Mouse (Mus musculus) mouse trophoblast stem cell (cell line): ENCODE data around the gene Csdc2.

Experiments used
- in situ Hi-C, 2 experiments: fragments of 300-500 bp; cut with MseI, MboI; formaldehyde crosslinking; loops; 2 replicates in 1 of 2; 3 replicates in 1 of 2; pipeline ENCODE4 v1.15.1; 2025

Gene Csdc2

DNA sequence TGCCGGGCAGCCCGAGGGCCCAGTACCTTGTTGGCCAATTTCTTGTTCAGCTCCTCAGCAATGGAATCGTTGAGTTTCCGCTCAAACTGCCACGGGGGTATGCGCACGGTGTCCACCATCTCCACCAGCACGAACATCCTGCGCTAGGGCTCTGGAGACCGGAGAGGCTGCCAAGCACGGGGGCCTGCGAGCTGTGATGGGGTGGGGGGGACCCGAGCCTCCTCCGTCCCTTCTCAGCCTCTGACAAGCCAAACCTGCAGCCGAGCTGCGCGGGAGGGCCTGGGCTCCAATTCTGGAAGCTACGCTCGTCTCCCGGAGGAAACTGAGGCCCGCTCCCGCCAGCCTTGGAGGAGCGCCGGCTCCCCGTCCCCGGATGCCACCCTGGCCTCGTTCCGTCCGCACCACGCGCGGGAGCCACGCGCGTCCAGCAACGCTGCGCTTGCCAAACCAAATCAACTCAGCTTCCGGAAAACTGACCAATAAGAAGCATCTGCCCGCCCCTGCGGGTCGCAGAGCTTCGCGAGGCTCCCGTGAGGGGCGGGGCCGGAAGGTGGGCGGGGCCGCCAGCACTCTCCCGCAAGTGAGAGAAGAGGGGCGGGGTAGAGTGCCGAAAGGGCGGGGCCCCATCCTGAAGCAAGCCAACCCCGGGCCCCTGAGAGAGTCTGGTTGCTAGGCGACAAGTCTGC is 10.7 kb upstream of the Csdc2 start, which contains the start of gene Polr3h:
Polr3h (minus strand) TSS at position 481 of the 686 bp plus-strand sequence.
- in situ Hi-C loops, result no loop called here

DNA sequence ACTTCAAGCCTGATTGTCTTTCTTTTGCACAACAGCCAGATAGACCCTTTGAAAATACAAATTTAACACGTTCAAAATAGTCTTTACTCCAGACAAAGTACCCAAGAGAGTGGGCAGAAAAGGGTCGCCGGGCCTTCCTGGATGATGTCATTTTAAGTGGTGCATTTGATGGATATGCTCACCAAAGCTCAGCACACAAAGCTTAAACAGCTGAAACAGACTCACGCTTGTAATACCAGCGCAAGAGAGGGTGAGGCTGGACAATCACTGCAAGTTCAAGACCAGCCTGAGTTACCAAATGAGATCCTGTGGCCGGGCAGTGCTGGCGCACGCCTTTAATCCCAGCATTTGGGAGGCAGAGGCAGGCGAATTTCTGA is 10.1 kb upstream of the Csdc2 start:
- in situ Hi-C loops, result no loop called here

DNA sequence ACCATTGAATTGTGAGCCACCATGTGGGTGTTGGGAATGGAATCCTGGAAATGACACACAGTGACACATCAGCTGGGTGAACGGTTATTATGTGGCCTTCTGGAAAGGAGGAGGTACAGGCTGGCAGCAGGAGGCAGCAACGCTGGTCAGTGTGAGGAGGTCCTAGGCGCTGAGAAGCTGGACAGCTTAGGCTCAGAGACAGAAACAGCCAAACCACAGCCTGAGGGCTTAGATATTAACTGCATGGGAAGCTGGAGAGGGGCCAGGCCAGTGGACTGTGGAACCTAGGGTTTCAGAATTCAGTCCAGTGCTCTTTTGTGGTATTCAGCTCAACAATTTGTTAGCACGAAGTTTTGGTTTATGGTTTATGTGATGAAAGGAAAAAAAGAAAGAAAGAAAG is 8.8 kb upstream of the Csdc2 start:
- in situ Hi-C loops, result no loop called here

DNA sequence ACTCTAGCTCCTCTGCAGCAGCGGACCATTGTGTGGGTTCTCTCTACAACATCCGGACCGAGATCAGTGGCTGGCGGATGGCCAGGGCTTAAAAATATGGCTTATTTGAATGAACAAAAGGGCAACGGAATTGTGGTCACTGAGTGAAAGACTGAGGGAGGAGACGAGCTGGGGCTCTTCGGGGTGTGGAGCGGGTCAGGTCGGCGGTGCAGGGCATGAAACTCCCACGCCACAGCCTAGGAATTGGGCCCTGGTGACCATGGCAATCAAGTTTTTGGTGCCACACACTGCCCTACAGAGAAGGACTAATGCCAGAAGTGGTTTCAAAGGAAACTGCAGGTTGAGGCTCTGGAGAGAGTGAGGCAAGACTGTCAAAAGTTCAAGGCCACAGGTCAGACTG is 8.3 kb upstream of the Csdc2 start:
- in situ Hi-C loops, result no loop called here

DNA sequence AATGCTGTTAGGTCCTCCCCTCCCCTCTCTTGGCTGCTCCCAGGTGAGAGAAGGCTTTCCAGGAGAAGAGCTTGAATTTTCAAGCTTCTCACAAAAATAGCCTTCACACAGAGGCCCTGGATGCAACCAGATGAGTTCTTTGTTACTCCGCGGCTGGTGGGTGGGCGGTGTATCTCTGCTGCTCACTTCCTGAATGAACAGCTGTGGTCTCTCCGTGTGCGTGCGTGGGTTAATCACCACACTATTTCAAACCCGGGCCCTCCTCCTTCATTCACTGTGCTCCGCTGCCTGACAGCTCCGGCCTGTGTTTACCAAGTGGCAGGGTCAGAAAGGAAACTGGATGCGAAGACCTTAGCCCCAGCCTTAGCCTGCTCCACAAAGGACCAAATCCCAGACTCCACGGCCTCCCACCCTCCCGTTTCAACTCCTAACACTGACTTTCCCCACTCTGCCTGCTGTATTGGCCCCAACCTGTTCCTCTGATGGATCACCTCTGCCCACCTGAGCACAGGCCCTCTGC is 3.5 kb upstream of the Csdc2 start:
- in situ Hi-C loops, result no loop called here

DNA sequence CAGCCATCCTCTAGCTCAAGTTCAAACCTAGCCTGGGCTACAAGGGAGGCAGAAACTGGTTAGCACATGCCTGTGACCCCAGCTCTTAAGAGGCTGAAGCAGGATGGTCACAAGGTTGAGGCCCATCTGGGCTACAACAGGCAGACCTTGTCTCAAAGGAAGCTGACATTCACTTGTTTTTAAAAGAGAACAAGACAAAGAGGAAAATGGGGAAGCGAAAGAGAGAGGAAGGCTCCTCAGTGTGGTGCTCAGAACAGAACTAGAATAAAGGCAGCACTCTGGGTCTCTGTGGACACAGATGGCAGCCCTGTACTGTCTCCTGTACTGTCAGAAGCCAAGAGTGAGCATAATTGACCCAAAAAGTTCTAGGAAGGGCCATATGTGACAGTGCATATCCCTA is 2.6 kb upstream of the Csdc2 start:
- in situ Hi-C loops, result no loop called here

DNA sequence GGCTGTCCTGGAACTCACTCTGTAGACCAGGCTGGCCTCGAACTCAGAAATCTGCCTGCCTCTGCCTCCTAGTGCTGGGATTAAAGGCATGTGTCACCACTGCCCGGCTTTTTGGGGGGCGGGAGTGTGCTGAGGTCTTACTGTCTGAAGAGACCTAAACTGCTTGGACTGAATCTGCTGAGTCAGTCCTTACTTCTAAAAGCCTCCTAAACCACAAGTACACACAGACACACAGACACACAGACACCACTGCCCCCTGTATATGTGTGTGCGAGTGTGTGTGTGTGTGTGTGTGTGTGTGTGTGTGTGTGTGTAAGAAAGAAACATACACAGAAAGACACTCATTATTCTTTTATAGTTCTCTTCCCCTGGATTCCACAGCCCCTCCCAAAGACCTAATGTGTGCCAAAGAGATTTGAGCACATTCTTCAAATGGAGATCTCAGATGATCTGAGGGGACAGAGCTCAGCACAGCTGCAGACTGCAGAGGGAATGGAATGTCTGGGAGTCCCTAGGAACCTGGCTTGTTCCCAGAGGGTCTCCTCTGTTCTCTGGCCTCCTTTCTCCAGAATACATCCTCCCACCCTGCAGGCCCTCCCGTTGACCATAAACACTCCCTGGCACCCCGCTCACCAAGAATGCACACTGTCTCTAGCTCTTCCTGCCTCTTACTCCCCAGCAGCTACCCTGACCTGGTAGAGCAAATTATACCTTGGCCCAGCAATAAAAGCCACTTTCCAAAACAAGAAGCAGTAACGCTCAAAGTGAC is 506 bp upstream of the Csdc2 start:
- in situ Hi-C loops, result no loop called here

DNA sequence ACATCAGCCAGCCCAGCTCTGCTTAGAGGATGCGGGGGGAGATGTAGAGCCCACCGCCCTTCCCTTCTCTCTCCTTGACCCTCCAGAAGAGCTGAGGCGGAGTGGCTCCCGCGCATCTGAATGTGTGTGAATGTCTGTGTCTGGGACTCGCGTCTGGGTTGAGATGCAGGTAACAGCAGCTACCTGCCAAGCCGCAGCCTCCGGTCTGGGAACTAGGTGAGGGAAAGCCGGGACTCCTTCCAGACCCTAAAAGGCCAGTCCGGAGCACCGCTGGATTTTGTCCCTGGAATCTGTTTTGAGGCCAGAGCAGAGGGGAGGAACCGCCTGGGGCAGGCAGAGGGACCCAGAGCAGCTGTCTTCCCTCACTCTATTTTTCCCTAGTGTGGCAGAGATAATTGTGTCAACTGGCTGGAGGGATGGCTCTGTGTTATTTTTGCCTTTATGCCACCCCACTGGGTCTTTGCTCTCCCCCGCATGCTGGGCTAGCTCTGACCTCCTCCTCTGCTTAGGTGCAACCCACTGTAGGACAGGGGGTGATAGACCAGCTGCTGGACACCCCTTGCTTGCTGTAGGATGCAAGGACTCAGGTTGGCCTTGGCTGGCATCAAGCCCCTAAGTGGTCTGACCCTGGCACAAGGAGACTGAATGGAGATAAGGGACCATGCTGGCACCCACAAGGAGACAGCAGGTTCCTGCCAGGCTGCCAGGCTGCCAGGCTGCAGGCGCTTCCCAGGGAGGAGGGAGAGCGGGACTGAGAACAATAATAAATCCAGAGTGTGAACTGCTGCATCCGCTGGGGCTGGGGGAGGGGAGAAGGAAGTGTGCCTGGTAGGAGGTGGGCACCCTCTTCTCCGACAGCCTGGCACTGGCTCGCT is 776 bp downstream of the Csdc2 start:
- in situ Hi-C loops, result no loop called here

DNA sequence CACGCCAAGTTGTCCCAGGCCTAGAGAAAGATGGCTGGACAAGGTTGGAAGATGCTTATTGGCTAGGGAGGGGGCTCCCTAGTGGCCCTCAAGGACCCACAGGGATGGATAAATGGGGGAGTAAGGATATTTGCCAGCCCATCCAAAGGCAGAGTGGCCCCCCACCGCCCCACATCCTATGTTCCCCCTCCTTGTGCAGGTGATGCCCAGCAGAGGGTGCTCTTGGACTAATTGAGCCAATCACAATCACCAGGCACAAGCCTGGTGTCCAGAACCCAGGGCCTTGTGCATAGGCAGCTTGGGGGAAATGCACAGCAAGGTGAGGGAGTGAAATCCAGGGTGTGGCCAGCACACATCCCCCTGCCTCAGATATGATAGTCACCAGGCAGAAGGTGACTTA is 1.7 kb downstream of the Csdc2 start:
- in situ Hi-C loops, result no loop called here

DNA sequence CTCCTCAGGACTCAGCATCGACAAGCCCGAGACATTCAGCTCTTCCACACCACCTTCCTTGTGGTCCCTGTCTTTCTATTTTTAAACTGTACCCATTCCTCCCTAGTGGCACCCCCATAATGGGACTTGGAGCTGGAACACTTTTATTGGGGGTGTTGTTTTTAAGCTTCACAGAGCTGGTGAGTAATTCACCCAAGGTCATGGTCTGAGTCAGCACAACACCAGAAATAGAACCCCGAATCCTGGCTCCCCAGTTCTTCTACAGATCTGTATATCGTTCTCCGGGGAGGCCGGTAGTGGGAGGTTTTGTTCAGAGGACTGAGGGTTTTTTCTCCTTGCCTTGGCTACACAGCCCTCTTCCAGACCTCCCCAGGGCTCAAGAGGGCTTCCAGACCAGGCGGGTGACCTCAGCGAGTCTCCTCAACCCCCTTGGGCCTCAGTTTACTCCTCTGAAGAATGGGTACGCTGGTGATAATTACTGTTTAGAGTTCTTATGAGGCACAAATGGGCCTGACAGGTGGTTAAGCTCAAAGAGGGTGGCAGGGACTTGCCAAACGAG is 2.7 kb downstream of the Csdc2 start:
- in situ Hi-C loops, result no loop called here

DNA sequence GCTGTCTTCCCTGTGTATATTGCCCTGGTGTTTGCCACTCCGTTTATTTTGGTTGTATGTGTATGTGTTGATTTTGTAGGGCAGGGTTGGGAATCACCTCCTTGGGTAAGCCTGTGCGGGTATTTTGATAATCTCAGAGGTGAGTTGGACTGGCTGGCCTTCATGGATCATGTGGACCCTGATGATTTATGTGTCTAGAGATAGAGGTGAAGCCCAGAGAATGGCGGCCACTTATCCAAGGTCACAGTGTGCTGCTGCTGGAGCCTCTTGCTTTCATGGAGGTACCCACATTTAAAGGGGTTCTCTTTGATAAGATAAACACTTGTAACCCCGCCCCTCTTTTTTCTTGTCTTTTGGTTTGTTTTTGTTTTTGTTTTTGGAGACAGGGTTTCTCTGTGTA is 3.2 kb downstream of the Csdc2 start:
- in situ Hi-C loops, result no loop called here

DNA sequence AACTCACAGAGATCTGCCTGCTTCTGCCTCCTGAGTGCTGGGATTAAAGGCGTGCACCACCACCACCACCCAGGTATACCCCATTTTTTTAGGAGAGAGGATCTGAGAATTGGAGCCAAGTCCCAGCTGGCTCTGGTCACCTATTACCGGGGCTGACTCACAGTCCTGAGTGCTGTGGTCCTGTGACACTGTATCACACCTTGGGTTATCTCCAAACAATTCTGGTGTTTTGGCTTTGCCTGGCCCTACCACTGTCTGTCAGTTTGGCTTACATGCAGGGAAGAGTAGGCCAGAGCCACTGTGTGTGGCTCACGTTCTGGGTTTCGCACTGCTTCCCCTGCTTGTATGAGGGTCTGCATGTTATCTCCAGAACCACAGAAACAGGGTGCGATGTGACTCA is 3.7 kb downstream of the Csdc2 start:
- in situ Hi-C loops, result no loop called here

DNA sequence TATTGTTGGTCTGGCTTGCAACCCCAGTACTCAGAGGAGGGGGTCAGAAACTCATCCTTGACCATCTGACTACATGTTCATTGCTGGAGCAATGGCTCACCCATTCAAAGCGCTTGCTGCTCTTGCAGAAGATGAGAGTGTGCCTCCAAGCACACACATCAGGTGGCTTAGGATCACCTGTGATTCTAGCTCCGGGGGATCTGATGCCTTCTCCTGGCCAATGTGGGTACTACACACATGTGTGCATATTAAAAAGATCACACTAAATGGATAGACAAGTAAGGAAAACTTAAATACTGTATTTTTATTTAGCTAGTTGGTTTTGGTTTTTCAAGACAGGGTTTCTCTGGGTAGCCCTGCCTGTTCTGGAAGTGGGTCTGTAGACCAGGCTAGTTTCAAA is 4.5 kb downstream of the Csdc2 start:
- in situ Hi-C loops, result no loop called here

DNA sequence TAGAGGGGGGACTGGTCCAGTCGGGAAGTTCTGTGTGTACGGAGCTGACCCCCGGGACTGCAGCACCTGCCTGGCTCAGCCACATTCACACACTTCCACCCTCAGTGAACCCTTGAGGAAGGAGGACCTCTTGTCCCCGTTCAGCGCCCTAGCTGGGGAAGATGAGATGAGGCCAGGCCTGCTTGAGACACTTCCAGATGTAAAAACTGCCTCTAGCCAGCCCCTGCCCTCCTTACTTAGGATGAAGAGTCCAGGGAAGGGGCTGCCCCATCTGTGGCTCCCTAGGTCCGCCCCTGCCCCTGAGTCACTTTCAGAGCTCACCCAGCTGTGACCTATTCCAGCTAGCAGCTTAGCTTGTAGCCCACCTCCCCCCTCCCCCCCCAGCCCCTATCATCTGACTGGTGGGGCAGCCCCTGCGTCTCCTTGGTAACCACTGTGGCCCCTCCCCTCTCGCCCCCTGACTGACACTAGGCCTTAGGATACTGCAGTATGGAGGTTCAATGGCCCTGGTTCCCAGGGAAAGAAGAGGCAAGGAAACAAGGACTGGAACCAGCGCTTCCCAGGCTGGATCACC is 6.7 kb downstream of the Csdc2 start:
- in situ Hi-C loops, result no loop called here

DNA sequence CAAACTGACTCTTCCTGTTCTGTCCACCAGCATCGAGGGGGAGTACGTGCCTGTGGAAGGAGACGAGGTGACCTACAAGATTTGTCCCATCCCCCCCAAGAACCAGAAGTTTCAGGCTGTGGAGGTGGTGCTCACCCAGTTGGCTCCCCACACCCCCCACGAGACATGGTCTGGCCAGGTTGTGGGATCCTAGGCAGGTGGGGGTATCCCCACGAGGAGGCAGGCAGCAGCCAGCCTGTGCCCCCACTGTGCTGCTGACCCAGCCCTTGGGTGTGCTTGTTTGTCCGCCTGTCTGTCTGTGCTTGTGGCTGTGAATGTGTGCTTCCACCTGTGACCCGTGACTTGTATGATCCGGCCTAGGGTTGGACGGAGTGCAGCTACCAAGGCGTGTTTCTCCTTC is 12.5 kb downstream of the Csdc2 start:
- in situ Hi-C loops, result no loop called here

DNA sequence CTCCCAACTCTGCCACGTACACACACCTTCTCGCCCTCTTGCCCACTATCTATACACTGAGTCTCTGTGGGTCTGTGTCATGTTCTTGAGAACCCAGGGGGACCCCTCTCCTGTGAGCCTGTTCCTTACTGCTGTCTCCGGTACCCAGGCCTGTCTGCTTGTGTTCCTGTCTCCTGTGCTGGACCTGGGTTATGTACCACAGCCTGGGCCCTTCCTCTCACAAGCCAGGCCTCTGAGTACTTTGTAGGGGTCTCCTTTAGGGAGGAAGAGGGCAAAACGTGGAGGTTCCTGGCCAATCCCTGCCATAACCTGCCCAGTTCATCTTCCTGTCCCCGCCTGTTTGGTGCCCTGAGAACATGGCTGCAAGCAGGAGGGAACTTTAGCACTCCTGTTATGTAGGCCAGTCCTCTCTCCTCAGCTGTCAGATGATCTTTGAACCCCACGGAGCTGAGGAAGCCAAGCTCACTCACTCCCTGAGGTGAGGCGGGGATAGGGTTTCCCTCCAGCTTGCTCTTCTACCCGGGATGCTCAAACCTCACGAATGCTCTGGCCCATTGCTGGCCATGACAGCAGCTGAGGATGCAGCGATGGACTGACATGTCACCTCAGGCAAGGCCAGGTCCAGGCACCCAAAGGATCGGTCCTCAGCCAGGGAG is 13.0 kb downstream of the Csdc2 start:
- in situ Hi-C loops, result loop anchor here (5.0 kb wide), 1 partner anchor 38 kb away; the partner anchor contains the start of gene Xrcc6 (in 2 of the 2)

DNA sequence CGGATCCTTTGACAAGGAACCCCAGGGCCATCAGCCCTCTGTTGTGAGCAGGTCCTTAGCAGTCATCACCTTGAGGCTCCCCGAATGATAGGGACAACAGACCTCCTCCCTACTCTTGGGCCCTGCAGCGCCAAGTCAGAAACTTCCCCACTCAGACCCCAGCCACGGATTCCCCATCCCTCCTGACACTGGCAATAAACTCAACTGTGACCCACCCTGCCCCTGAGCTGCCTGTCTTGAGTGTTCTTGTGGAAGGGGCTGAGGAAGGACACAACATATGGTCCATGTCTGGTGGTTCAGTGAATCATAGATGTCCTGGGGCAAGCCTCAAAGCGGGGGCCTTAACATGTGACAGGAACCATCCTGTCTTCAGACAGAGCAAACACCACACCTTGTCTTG is 14.2 kb downstream of the Csdc2 start:
- in situ Hi-C loops, result loop anchor here (5.0 kb wide), 1 partner anchor 37 kb away; the partner anchor contains the start of gene Xrcc6 (in 2 of the 2)

DNA sequence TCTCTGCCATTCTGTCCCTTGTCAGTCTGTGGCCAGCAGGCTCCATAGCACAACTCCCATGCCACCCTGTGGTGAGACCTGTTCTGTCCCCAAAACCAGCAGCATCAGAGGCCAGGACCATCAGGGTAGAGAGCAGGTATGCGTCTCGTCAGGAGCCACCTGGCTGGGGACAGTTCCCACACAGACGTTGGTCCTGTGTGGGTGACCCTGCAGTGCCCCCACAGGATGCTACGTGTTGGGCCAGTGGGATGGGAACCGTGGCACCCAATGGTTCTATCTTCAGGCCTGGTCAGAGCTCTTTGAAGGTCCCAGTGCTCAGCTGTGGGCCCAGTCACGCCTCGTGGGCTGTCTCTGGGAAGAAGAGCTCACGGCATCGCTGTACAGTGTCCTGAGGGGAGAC is 14.6 kb downstream of the Csdc2 start:
- in situ Hi-C loops, result loop anchor here (5.0 kb wide), 1 partner anchor 36 kb away; the partner anchor contains the start of gene Xrcc6 (in 2 of the 2)

DNA sequence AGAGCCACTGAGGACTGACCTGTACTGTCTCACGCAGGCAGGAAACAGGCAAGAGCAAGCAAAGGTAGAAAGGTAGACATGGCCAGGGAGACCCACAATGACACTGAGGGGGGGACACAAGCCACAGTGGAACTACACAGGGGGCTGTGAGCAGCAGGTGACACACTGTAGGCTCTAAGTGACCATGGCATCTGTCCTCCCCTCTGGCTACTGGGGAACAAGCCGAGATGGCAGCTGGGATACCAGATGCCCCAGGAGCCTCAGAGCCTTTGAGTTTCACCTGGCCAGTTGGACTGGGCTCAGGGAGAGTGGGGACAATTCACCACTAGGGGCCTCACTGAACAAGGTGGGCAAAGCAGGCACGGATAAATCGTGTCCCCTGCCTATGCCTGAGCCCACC is 15.8 kb downstream of the Csdc2 start:
- in situ Hi-C loops, result loop anchor here (5.0 kb wide), 1 partner anchor 35 kb away; the partner anchor contains the start of gene Xrcc6 (in 2 of the 2)

DNA sequence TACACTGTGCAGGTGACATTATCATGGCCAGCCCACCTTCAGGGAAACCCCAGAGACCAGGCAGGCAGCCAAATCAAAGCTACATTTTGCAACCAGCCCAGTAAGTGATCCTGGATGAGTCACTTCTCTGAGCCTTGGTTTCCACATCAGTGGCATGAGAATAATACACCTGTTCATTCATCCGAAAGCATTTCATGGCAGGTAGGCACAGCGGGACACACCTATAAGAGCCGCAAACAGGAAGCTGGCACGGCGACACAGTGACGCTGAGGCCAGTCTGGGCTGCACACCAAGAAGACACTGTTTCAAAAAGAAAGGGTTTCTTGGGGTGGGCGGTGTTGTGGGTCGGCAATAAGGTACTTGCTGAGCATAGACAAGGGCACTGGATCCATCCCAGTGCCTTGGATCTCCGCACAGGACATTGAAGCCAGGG is 17.6 kb downstream of the Csdc2 start:
- in situ Hi-C loops, result loop anchor here (5.0 kb wide), 1 partner anchor 33 kb away; the partner anchor contains the start of gene Xrcc6 (in 2 of the 2)
